8 mouse cellular contexts compared by ENCODE assay signal in the genomic region with DNA sequence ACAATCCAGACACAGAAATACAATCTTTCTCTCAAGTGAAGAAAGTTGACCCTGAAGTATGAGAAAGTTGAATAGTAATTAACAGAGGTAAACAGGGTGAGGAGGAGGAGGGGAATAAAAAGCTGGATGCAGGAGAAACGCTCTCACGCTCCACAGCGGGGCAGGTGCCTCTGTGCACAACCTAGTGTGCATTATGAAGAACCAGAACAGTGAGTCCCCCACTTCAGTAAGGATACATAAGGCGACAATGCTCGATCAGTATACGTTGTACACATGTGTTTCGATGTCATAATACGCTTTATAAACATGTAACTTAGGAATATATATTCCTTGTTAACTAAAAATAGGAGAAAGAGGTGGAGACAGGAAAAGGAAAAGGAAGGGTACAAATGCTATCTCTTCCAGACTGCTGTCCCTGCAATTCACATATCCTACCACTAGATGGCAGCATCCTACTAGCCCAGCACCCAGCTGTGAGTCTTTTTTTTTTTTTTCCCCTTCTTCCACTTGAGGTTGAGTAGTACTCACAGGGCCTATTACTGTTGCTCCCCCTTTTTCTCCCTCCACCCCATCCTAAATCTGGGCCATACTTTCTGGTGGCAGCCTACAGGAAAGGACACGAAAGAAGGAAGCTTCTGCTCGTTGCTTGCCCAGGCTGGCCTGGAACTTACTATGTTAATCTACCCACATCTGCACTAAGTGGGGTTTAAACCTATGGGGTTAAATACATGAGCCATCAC. TPM values are rescaled to one million over a fixed set of nuclear protein-coding genes. Genes with fewer than 3 reads are reported as not detected.
DNase-seq lines count a peak whose midpoint lies in the region; ATAC-seq and TF ChIP-seq lines count a peak whose summit lies in the region.

No protein-coding gene starts in this region.

- peak; percentile 39; the same call in 1 of the 2 replicates for ATAC-seq in intestine, embryonic 15.5 days
- ATAC-seq in liver, embryonic 16.5 days (ENCODE audit: low read depth), result peak; percentile 32; the same call in 1 of the 2 replicates
- ATAC-seq in neutrophil, adult 5-6 weeks (ENCODE audit: extremely low read depth, insufficient number of reproducible peaks, low FRiP score, poor library complexity, severe bottlenecking), result peak; percentile 78

- H3K9ac ChIP-seq in intestine, embryonic 15.5 days, result no peak overlapping the region
- no peak overlapping the region for H3K9ac ChIP-seq in liver, embryonic 16.5 days (ENCODE audit: low read depth, low read length)

- H3K27ac ChIP-seq in intestine, embryonic 15.5 days, result no peak overlapping the region
- H3K27ac ChIP-seq in liver, embryonic 16.5 days (ENCODE audit: low read length), result no peak overlapping the region

- H3K4me1 ChIP-seq in intestine, embryonic 15.5 days (replicated peaks), result no peaks in the 10 kb centered on the region
- H3K4me1 ChIP-seq in liver, embryonic 16.5 days (ENCODE audit: control insufficient read depth, low read depth, low read length), result no peaks in the 10 kb centered on the region

- peak; percentile 83 for TF ChIP-seq CTCF in brain, embryonic 14.5 days (IDR thresholded peaks at IDR 0.05; ENCODE audit: borderline replicate concordance, extremely low read depth, insufficient read depth, insufficient read length)

- no peaks in the 10 kb centered on the region for H3K9me3 ChIP-seq in intestine, embryonic 15.5 days
- no peaks in the 10 kb centered on the region for H3K9me3 ChIP-seq in liver, embryonic 16.5 days (replicated peaks; ENCODE audit: control insufficient read depth, low read length)

- H3K4me2 ChIP-seq in intestine, embryonic 15.5 days (replicated peaks), result no peak overlapping the region
- no peak overlapping the region for H3K4me2 ChIP-seq in liver, embryonic 16.5 days (ENCODE audit: low read depth, low read length)

- no peak for TF ChIP-seq POLR2A in brain, embryonic 14.5 days (IDR thresholded peaks at IDR 0.05; ENCODE audit: borderline replicate concordance, extremely low read depth, insufficient read depth, insufficient read length, poor library complexity, severe bottlenecking)

- peaks cover 10% of the 10 kb centered on the region; the same call in 1 of the 2 replicates for H3K36me3 ChIP-seq in intestine, embryonic 15.5 days
- peaks cover 11% of the 10 kb centered on the region for H3K36me3 ChIP-seq in liver, embryonic 16.5 days (ENCODE audit: control insufficient read depth, insufficient read depth)

- peak; percentile 8 to 16 for DNase-seq in urinary bladder, postnatal 36 days (ENCODE audit: low spot score in 2 of 2)
- DNase-seq in urinary bladder, postnatal 4 days (ENCODE audit: low spot score in 2 of 2), result no peak
- peak; percentile 77 for DNase-seq in brain, embryonic 14.5 days (ENCODE audit: low read depth)
- peak; percentile 39 for DNase-seq in gastrocnemius, postnatal 10 days
- no peak for DNase-seq in cerebellum, adult 9-10 months

- no peaks in the 10 kb centered on the region for H3K27me3 ChIP-seq in intestine, embryonic 15.5 days (replicated peaks)
- H3K27me3 ChIP-seq in liver, embryonic 16.5 days (ENCODE audit: control insufficient read depth, insufficient read depth, low read depth, low read length), result no peaks in the 10 kb centered on the region

- WGBS in intestine, embryonic 15.5 days, result 83% methylated on average over 10 of the region's 10 CpGs
- WGBS in liver, embryonic 16.5 days (ENCODE audit: insufficient replicate concordance), result 65% methylated on average over 10 of the region's 10 CpGs

- no peak overlapping the region for H3K4me3 ChIP-seq in intestine, embryonic 15.5 days (replicated peaks)
- H3K4me3 ChIP-seq in liver, embryonic 16.5 days (ENCODE audit: low read depth, low read length), result no peak overlapping the region

RNA-seq across cellular contexts. Expression of gene Mtr, which starts 47.7 kb away (rescaled TPM):
- polyA plus RNA-seq in brain, embryonic 14.5 days (2012; rRNA removed), result 7.5 and 7.8 TPM in 2 replicates
- 10 to 100 TPM; 21.9 to 24.0 TPM for total RNA-seq in gastrocnemius, postnatal 10 days (2021)
- 7.8 and 8.8 TPM in 2 replicates for polyA plus RNA-seq in intestine, embryonic 15.5 days (2015; fragmentation: Nextera tagmentation; extraction: Ambion mirVana)
- 7.6 TPM in 2 replicates for polyA plus RNA-seq in liver, embryonic 16.5 days (2015; fragmentation: Nextera tagmentation; extraction: Ambion mirVana)
- 19.4 and 21.6 TPM in 2 replicates for total RNA-seq in neutrophil, adult 5-6 weeks (2017)

Comparison
In these comparisons a context has a peak if more than half of its experiments do, and no peak if none do; other contexts are left out.
1. DNase-seq: peak in urinary bladder, postnatal 36 days (2 of 2), brain, embryonic 14.5 days (single experiment) and gastrocnemius, postnatal 10 days (single experiment); none in urinary bladder, postnatal 4 days (0 of 2) and cerebellum, adult 9-10 months (single experiment).
2. Peak in every context shown above with its lines, with median percentiles within 50 percentile points of each other: ATAC-seq.